Mouse (Mus musculus): ENCODE measurements at regions not wholly inside any gene's neighbourhood (a gene's known extent, or its start where the extent isn't known, plus 50 kb on each side); places are given as distances from the start of the nearest gene placed in this dataset.

DNA sequence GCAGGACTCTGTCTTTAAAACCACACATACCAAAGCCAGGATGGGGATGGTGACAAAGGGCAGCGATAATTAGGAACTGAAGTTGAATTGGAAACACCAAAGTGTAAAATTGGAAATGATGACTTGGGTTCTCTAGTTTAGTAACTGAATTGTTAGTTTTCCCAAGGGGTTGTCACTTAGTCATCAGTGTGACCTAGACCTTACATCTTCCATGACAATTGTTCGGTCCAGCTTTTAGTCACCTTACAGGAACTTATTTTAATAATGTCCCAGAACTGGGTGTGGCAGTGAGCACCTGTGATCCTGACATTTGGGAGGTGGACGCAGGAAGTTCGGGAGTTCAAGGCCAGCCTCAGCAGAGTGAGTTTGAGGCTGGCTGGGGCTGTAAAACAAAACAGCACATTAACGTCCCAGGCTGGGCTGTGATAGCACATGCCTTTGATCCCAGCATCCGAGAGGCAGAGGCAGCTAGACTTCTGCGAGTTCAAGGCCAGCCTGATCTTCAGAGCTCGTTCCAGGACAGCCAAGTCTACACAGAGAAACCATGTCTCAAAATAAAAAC, 81.9 kb upstream of the Hes1 start:
- intact Hi-C loops (cut with DNase I), result no loop called here

DNA sequence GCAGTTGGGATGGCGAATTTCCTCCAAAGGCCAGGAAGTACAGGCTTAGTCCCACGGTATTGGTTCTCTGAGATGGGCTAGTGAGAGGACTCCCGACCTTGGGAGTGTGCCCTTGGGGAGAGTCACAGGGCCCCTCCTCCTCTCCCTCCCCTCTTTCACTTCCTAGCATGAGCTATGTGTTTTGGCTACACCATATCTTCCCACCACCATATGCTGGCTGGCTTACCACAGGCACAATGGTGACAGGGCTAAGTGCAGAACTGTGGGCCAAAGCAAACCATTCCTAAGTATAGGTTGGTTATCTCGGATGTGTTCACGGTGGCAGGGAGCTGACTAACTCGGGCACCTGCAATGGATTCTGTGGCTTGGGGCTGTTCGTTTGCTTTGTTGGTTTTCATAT, 81.0 kb upstream of the Hes1 start:
- DNase-seq, result no peak

More for the DNA sequence above, 81.9 kb upstream of the Hes1 start:
- no peak for DNase-seq

GRCm38 (mm10) chr16:29985126-29985931, 78.9 kb upstream of the Hes1 start:
- intact Hi-C loops (cut with DNase I), result no loop called here
- no peak for DNase-seq

More for the DNA sequence above, 81.0 kb upstream of the Hes1 start:
- intact Hi-C loops (cut with DNase I), result no loop called here

DNA sequence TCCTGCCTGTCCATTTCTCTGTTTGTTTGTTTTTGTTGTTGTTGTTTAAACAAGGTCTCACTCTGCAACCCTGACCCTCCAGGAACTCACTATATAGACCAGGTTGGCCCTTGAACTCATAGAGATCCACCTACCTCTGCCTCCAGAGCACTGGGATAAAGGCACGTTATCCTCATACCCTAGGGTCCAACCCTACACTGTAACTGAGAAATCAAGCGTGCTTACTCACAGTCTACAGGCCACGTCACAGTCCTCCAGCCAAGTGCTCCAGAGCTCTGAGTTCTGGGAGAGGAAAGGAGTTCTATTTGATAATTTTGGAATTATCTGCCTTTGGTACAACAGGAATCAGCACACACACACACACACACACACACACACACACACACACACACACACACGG, 76.6 kb upstream of the Hes1 start:
- intact Hi-C loops (cut with DNase I), result no loop called here
- DNase-seq, result no peak

DNA sequence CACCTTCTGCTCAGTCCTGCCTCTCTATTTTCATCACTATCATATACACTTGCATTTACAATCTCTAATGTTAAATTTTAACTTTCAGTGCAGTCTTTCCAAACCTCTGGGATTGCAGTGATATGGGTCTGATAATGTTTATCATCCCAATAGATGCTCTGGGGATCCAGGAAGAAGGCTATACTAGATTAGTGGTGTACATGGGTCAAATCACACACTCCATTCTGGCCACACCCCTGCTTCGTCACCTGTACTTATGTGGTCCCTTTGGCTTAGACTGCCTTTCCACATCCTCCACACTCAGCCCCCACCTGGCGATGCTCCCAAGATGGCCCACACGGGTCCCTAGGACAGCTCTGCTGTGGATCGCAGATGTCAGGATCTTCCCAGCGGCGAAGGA, 76.2 kb upstream of the Hes1 start:
- intact Hi-C loops (cut with DNase I), result no loop called here
- no peak for DNase-seq

DNA sequence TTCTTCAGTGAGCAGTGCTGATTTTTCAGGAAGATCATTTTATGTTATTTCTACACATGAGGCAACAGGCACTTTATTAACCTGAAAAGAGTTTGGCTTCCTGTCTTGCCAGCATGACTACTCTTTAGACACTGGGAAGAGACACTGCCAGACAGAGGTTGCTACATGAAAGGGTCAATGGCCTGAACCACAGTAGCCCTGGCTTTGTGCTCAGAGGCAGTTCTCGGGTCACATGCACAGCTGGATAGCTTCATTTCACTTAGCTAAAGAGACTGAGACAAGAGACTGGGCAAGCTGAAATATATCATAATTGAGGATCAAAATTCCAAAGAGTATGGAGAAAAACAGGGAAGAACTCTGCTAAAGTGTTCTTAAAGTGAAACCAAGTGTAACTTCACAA, 74.9 kb upstream of the Hes1 start:
- intact Hi-C loops (cut with DNase I), result no loop called here
- no peak for DNase-seq

DNA sequence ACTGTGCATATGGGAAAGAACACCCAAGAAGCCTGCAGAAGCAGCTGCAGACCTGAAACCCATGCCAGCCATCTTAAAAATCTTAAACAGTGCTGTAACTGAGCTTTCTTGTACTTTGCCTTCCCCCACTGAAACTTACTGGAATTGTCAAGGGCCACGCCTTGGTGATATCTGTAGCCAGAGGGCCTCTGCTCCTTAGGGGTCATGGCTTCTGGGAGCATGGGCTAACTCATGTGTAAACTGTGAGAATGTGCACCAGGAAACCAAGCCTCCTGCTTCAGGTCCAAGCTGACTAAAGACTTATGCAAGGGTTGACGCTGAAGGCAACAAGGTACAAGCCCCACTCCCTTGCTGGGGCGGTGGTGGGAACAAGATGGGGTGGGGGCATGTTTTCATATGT, 73.8 kb upstream of the Hes1 start:
- intact Hi-C loops (cut with DNase I), result no loop called here
- DNase-seq, result no peak

GRCm38 (mm10) chr16:29990795-29991587, 73.2 kb upstream of the Hes1 start:
- no peak for DNase-seq
- intact Hi-C loops (cut with DNase I), result no loop called here

- no peak for DNase-seq
- intact Hi-C loops (cut with DNase I), result no loop called here
These were observed 72.3 kb upstream of the Hes1 start for GRCm38 (mm10) chr16:29991876-29992380.

DNA sequence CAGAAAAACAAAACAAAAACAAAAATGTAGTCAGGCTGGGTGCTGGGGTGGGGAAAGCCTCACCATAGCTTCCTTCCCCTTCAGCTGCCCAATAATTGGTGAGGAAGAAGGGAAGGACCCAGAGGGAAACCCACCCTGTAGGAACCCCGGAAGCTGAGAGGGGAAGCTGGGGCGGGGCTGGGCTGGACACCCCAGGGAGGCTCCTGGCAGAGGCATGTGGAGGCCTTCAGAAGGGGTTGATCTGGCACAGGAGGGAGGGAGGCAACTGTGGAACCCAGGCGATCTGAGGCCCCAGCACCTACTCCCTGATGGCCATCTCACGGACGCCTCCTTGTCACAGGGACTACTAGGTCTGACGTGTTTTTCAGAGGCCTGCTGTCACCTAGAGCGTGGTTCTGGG, 71.1 kb upstream of the Hes1 start:
- no peak for DNase-seq
- intact Hi-C loops (cut with DNase I), result no loop called here

DNA sequence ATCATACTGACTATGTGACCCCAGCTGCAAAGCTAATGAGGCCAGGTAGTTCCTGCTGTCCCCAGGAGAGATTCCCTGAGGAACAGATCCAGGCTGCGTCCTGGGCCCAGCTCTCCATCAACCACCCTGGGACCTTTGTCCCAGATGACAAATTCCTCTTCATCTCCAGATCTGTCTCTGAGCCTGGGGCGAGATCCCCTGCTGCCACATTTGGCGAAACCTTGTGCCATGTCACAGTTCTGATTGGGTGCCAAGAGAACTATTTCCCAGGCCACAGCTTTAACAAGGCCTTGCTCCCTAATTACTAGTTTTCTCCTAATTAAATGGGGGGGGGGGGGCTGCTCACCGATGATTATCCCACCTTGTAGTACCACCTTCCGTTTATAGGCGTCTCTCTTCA, 70.6 kb upstream of the Hes1 start:
- intact Hi-C loops (cut with DNase I), result no loop called here
- peak; percentile 27 for DNase-seq

GRCm38 (mm10) chr16:29996139-29997069, 67.8 kb upstream of the Hes1 start:
- peak; percentile 13 for DNase-seq
- intact Hi-C loops (cut with DNase I), result no loop called here

DNA sequence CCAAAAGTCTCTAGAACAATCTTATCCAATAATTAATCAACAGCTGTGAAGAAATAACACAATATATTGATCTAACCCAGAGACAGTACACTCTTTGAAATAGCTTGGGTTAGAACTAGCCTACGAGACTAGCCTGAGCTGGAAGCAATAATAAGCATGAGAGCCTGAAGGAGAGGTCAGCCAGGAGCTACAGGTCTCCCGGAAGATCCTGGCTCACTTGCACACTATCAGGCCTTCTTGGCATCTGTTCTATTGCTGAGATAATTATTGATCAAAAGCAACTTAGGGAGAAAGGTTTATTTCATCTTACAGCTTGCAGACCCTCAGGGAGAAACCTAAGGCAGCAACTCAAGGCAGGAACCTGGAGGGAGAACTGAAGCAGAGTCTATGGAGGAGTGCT, 64.0 kb upstream of the Hes1 start:
- DNase-seq, result no peak
- intact Hi-C loops (cut with DNase I), result no loop called here

- intact Hi-C loops (cut with DNase I), result no loop called here
- DNase-seq, result no peak
These were observed 59.1 kb upstream of the Hes1 start for GRCm38 (mm10) chr16:30005124-30005523.

DNA sequence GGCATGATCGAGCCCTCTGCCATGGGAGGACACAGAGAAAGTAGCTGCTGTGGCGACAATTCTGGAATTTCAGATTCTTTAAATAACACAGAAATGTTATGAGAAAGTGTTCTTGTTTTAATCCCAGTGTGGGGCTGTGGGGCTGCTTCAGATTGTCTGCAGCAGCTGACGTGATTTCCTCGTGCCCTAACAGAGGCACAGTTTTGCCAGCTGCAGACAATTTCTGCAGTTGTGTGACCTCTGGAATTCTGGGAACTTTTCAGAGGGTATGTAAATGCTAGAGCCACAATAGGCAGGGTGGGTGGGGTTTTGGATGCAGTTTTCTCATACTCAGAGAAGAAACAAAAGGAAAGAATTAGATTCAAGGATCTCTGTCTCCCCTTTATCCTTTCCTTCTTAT, 57.4 kb upstream of the Hes1 start:
- DNase-seq, result no peak
- intact Hi-C loops (cut with DNase I), result no loop called here

- peak; percentile 92 for DNase-seq
- intact Hi-C loops (cut with DNase I), result no loop called here
These were observed 55.5 kb upstream of the Hes1 start for GRCm38 (mm10) chr16:30008451-30009357.

DNA sequence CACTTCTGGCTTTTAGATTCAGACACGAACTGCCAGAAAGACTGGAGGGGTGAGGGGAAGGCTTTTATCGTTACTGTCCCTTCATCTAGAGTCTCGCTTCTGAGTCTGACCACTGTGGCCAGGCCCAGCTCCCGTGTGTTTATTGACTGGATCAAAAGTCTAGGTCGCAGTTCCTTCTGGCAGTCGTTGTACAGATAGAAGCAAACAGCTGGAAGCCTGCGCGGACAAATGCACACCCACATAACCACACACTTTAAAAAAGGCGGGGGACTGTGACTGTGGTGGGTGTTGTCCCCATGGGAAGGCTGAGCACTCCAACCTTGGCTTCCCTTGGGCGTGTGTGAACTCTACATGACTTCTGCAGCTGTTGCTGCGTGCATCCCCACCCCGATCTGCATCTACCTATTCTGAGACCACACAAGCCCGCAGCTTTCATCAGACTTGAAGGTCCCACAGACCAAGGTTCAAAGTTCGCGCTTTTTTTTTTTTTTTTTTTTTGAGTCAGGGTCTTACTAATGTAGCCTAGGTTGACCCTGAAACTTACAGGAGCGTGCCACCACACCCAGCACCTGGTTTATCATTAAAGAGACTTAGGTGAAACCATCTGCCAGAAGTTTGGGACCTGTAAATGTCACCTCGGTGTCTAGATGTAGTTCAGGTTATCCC, 54.5 kb upstream of the Hes1 start:
- intact Hi-C loops (cut with DNase I), result no loop called here
- DNase-seq, result no peak

GRCm38 (mm10) chr16:30013123-30013522, 51.1 kb upstream of the Hes1 start:
- DNase-seq, result no peak
- intact Hi-C loops (cut with DNase I), result no loop called here

DNA sequence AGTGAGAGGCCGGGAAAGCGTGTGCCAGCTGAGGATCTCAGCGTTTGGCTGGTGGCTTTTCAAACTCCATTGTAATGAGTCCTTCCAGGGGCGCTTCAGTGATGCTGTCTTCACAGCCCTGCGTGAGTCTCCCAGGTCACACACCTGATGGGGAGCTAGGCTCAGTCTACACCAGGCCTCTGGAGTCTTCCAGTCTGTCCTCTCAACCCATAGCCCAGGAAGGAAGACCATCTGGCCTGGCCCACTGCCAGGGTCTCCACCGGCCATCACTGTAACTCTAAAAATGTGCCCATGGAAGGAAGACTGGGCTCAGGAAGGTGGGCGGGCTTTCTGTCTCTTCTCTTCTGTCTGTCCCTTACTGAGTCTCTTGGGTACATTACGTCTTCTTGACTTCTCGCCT, 50.2 kb upstream of the Hes1 start:
- DNase-seq, result peak; percentile 52
- intact Hi-C loops (cut with DNase I), result no loop called here

Measured in left cerebral cortex, postnatal 4 days (tissue).